Mouse (Mus musculus) E14TG2a.4 (cell line): ENCODE data around the gene Slc9a9.

Experiments used
- CTCF ChIP-seq: conservative IDR thresholded peaks from 2 replicates; pipeline ENCODE4 v1.5.1; 2014; ENCODE audit warnings: low read length
- NANOG ChIP-seq: IDR thresholded peaks from 2 replicates; pipeline ENCODE4 v1.6.1; 2014; ENCODE audit warnings: borderline replicate concordance, low read length, mixed read lengths
- POU5F1 ChIP-seq: IDR thresholded peaks from 2 replicates; pipeline ENCODE4 v1.6.1; 2014; ENCODE audit warnings: low read length, borderline replicate concordance

DNA sequence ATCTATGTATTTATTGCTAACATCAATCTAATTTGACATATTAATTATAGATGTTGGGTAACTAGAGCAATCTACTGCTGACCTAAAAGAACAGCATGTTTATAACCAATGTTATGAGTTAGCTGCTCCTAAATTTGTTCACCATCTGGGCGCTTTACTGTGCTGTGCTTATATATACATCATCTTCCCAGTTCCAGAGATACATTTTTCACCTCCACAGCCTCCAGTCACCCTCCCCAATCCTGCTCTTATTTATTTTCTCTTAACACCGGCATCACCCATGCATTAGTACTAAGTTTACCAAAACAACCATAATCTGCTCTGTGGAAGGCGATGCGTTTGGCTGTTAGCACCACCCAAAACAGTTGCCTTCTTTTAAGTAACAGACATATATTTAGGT, 391.0 kb downstream of the Slc9a9 start:
- TF ChIP-seq CTCF = no peak
- no peak for TF ChIP-seq NANOG
- no peak for TF ChIP-seq POU5F1
